Mouse (Mus musculus) spleen, postnatal 4 days (tissue): ENCODE results near the gene Amn1.
A peak's percentile ranks its signal among the peaks of the same experiment; 100 is the strongest.
"Not testable (repeated sequence)": the region's sequence is repeated elsewhere in the genome, so short reads cannot be mapped to it uniquely, and the experiment has no call there.

Experiments used
- DNase-seq, 2 experiments: peaks; one replicate each; pipeline ENCODE4 v3.0.0; 2022; ENCODE audit warnings: low spot score in 2 of 2

The Amn1 gene

GRCm38 (mm10) chr6:149188041-149188924 lies at the start of gene Amn1:
TSS of gene Amn1 (minus strand) at chr6:149188712.
- peak; percentile 94 to 95 for DNase-seq

GRCm38 (mm10) chr6:149236807-149237206 lies 48.3 kb upstream of the Amn1 start:
- DNase-seq: no peak

- DNase-seq: no peak
These were observed 45.4 kb upstream of the Amn1 start for GRCm38 (mm10) chr6:149233918-149234317.

- DNase-seq: no peak
These were observed 36.2 kb upstream of the Amn1 start for GRCm38 (mm10) chr6:149224751-149225150.

- no peak for DNase-seq
These were observed 32.8 kb upstream of the Amn1 start for GRCm38 (mm10) chr6:149221296-149221695.

- no peak for DNase-seq
These were observed 10.1 kb upstream of the Amn1 start for GRCm38 (mm10) chr6:149198572-149198971.

GRCm38 (mm10) chr6:149197116-149197515 lies 8.6 kb upstream of the Amn1 start:
- DNase-seq: no peak

- peak; percentile 60 to 73 for DNase-seq
These were observed 4.9 kb upstream of the Amn1 start for GRCm38 (mm10) chr6:149193276-149193905.

GRCm38 (mm10) chr6:149191951-149192350 lies 3.4 kb upstream of the Amn1 start:
- not testable (repeated sequence) for DNase-seq

- DNase-seq: no peak
These were observed 919 bp upstream of the Amn1 start for GRCm38 (mm10) chr6:149189340-149189922.

GRCm38 (mm10) chr6:149188925-149189257 lies 379 bp upstream of the Amn1 start:
- DNase-seq: no peak

GRCm38 (mm10) chr6:149187371-149187770 lies 1.1 kb downstream of the Amn1 start:
- no peak for DNase-seq

- DNase-seq: no peak
These were observed 4.5 kb downstream of the Amn1 start for GRCm38 (mm10) chr6:149184007-149184406.

- DNase-seq: no peak
These were observed 9.4 kb downstream of the Amn1 start for GRCm38 (mm10) chr6:149179064-149179463.

GRCm38 (mm10) chr6:149174932-149175570 lies 13.5 kb downstream of the Amn1 start:
- no peak for DNase-seq

GRCm38 (mm10) chr6:149173831-149174625 lies 14.5 kb downstream of the Amn1 start:
- no peak for DNase-seq

- DNase-seq: not testable (repeated sequence)
These were observed 18.5 kb downstream of the Amn1 start for GRCm38 (mm10) chr6:149169965-149170364.

GRCm38 (mm10) chr6:149168436-149168835 lies 20.1 kb downstream of the Amn1 start:
- DNase-seq: no peak

GRCm38 (mm10) chr6:149167672-149168071 lies 20.8 kb downstream of the Amn1 start:
- no peak for DNase-seq

- DNase-seq: not testable (repeated sequence)
These were observed 21.5 kb downstream of the Amn1 start for GRCm38 (mm10) chr6:149167038-149167437.
